Mouse (Mus musculus): ENCODE measurements around the gene Ube4a. TPM values are rescaled to one million over a fixed set of nuclear protein-coding genes. Genes with fewer than 3 reads are reported as not detected.
"Not testable (repeated sequence)": the region's sequence is repeated elsewhere in the genome, so short reads cannot be mapped to it uniquely, and the experiment has no call there.

Ube4a gene
- polyA plus RNA-seq, 1 experiment from 2014 or later, result 26.3 TPM

DNA sequence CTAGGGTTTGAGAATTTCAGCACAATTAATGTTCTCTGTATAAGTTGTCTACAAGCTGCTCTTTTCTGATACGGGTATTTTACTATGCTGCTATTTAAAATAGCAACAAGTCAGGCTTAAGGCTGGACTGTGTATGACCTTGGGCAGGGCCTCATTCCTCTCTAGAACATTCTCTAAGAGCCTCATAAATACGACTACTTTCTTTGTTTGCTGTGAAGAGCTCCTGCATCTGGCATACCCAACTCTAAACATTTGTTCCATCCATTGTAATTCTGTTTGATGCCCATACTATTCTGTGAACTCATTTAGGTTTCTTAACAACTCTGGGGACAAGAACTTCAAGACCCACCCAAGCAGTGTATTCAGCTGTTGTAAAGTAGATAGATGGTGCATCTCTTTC, 17.6 kb upstream of the Ube4a start:
- no peak overlapping the region for H3K4me3 ChIP-seq (ENCODE audit: low read length)
- no peak overlapping the region for H3K4me2 ChIP-seq (ENCODE audit: low read depth, low read length)
- no peaks in the 10 kb centered on the region for H3K27me3 ChIP-seq (ENCODE audit: control insufficient read depth, insufficient read depth, low read depth, low read length)
- no peaks in the 10 kb centered on the region for H3K36me3 ChIP-seq (ENCODE audit: control insufficient read depth, insufficient read depth, low read length)
- H3K27ac ChIP-seq (ENCODE audit: low read length), result no peak overlapping the region
- H3K9me3 ChIP-seq (ENCODE audit: control insufficient read depth, low read length), result no peaks in the 10 kb centered on the region
- no peaks in the 10 kb centered on the region for H3K4me1 ChIP-seq (replicated peaks; ENCODE audit: control insufficient read depth, insufficient read depth, low read length)
- no peak for ATAC-seq (ENCODE audit: low read depth)
- WGBS, result 65% methylated on average over 2 of the region's 2 CpGs
- H3K9ac ChIP-seq (ENCODE audit: low read length), result no peak overlapping the region

- Histone ChIP-seq H3K27ac (ENCODE audit: low read length) (no peak overlapping the region), H3K4me2 (ENCODE audit: low read depth, low read length) (no peak overlapping the region), H3K9ac (ENCODE audit: low read length) (no peak overlapping the region), H3K27me3 (ENCODE audit: control insufficient read depth, insufficient read depth, low read depth, low read length) (no peaks in the 10 kb centered on the region), H3K9me3 (ENCODE audit: control insufficient read depth, low read length) (no peaks in the 10 kb centered on the region), H3K36me3 (ENCODE audit: control insufficient read depth, insufficient read depth, low read length) (no peaks in the 10 kb centered on the region), H3K4me1 (replicated peaks; ENCODE audit: control insufficient read depth, insufficient read depth, low read length) (no peaks in the 10 kb centered on the region), H3K4me3 (ENCODE audit: low read length) (no peak overlapping the region)
- ATAC-seq (ENCODE audit: low read depth), result no peak
- 71% methylated on average over 3 of the region's 3 CpGs for WGBS
Measured at GRCm38 (mm10) chr9:44982531-44982930, 17.1 kb upstream of the Ube4a start.

GRCm38 (mm10) chr9:44982081-44982480, 16.7 kb upstream of the Ube4a start:
- WGBS, result 80% methylated on average over 8 of the region's 8 CpGs
- H3K9me3 ChIP-seq (ENCODE audit: control insufficient read depth, low read length), result no peaks in the 10 kb centered on the region
- H3K9ac ChIP-seq (ENCODE audit: low read length), result no peak overlapping the region
- no peaks in the 10 kb centered on the region for H3K4me1 ChIP-seq (replicated peaks; ENCODE audit: control insufficient read depth, insufficient read depth, low read length)
- H3K4me2 ChIP-seq (ENCODE audit: low read depth, low read length), result no peak overlapping the region
- ATAC-seq (ENCODE audit: low read depth), result no peak
- H3K4me3 ChIP-seq (ENCODE audit: low read length), result no peak overlapping the region
- no peaks in the 10 kb centered on the region for H3K27me3 ChIP-seq (ENCODE audit: control insufficient read depth, insufficient read depth, low read depth, low read length)
- no peak overlapping the region for H3K27ac ChIP-seq (ENCODE audit: low read length)
- H3K36me3 ChIP-seq (ENCODE audit: control insufficient read depth, insufficient read depth, low read length), result no peaks in the 10 kb centered on the region

DNA sequence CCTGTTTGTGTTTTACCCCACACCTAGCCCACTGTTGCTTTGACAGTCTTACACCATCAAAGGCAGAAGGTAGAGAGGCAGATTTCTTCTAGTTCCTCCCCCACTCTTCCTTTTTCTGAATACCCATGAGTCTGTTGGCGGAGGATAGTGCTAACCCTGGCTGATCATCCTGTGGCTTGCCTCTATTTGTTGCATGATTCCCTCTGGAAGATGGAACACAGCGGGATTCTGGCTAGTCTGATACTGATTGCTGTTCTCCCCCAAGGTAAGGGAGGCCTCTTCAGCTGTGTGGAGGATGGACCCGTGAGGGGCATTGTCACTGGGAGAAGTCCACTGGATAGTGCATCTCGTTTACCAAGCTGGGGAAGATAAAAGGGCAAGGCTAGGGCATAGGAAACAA, 16.3 kb upstream of the Ube4a start, which contains the start of gene Cd3d:
Cd3d (plus strand) TSS at position 111 of the 400 bp plus-strand sequence.
- WGBS, result 77% methylated on average over 4 of the region's 4 CpGs
- H3K4me2 ChIP-seq (ENCODE audit: low read depth, low read length), result no peak within 1 kb of the TSS
- H3K27ac ChIP-seq (ENCODE audit: low read length), result no peak within 1 kb of the TSS
- no peak for ATAC-seq (ENCODE audit: low read depth)
- no peaks in the 10 kb centered on the region for H3K4me1 ChIP-seq (replicated peaks; ENCODE audit: control insufficient read depth, insufficient read depth, low read length)
- no peak within 1 kb of the TSS for H3K9ac ChIP-seq (ENCODE audit: low read length)
- no peaks in the 10 kb centered on the region for H3K27me3 ChIP-seq (ENCODE audit: control insufficient read depth, insufficient read depth, low read depth, low read length)
- H3K4me3 ChIP-seq (ENCODE audit: low read length), result no peak within 1 kb of the TSS
- no peaks in the 10 kb centered on the region for H3K9me3 ChIP-seq (ENCODE audit: control insufficient read depth, low read length)
- no peaks in the 10 kb centered on the region for H3K36me3 ChIP-seq (ENCODE audit: control insufficient read depth, insufficient read depth, low read length)

GRCm38 (mm10) chr9:44981104-44981503, 15.7 kb upstream of the Ube4a start:
- Histone ChIP-seq H3K27ac (ENCODE audit: low read length) (no peak overlapping the region), H3K36me3 (ENCODE audit: control insufficient read depth, insufficient read depth, low read length) (no peaks in the 10 kb centered on the region), H3K4me2 (ENCODE audit: low read depth, low read length) (no peak overlapping the region), H3K4me3 (ENCODE audit: low read length) (no peak overlapping the region), H3K27me3 (ENCODE audit: control insufficient read depth, insufficient read depth, low read depth, low read length) (no peaks in the 10 kb centered on the region), H3K9me3 (ENCODE audit: control insufficient read depth, low read length) (no peaks in the 10 kb centered on the region), H3K9ac (ENCODE audit: low read length) (no peak overlapping the region), H3K4me1 (replicated peaks; ENCODE audit: control insufficient read depth, insufficient read depth, low read length) (no peaks in the 10 kb centered on the region)
- no peak for ATAC-seq (ENCODE audit: low read depth)
- WGBS, result 88% methylated on average over 2 of the region's 2 CpGs

DNA sequence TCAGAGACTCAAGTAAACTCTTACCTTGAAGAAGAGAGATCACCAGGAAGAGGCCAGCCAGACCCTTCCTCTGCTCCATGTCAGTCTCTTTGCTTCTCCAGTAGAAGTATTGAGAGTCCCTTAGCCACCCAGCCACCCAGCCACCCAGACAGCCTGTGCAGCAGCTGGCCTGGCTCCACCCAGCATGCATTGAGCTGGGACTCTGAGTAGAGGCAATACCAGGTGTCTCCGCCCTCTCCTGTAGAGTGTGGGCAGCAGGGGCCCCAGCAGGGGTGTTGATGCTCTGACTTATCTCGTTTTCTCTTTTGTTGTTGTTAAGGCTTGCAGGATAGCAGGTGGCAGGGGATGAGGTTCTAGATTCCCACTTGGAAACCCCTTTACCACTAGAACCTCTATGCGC, 14.8 kb upstream of the Ube4a start, which contains the start of gene Cd3g:
Cd3g (minus strand) TSS at position 190 of the 400 bp plus-strand sequence.
- Histone ChIP-seq H3K4me3 (ENCODE audit: low read length) (no peak within 1 kb of the TSS), H3K9me3 (ENCODE audit: control insufficient read depth, low read length) (no peaks in the 10 kb centered on the region), H3K27me3 (ENCODE audit: control insufficient read depth, insufficient read depth, low read depth, low read length) (no peaks in the 10 kb centered on the region), H3K27ac (ENCODE audit: low read length) (no peak within 1 kb of the TSS), H3K4me1 (replicated peaks; ENCODE audit: control insufficient read depth, insufficient read depth, low read length) (no peaks in the 10 kb centered on the region), H3K4me2 (ENCODE audit: low read depth, low read length) (no peak within 1 kb of the TSS), H3K9ac (ENCODE audit: low read length) (no peak within 1 kb of the TSS), H3K36me3 (ENCODE audit: control insufficient read depth, insufficient read depth, low read length) (no peaks in the 10 kb centered on the region)
- 67% methylated on average over 3 of the region's 3 CpGs for WGBS
- no peak for ATAC-seq (ENCODE audit: low read depth)

GRCm38 (mm10) chr9:44979806-44980205, 14.4 kb upstream of the Ube4a start:
- H3K27ac ChIP-seq (ENCODE audit: low read length), result no peak overlapping the region
- 71% methylated on average over 7 of the region's 7 CpGs for WGBS

GRCm38 (mm10) chr9:44977813-44978212, 12.4 kb upstream of the Ube4a start:
- H3K4me2 ChIP-seq (ENCODE audit: low read depth, low read length), result no peak overlapping the region
- H3K27ac ChIP-seq (ENCODE audit: low read length), result no peak overlapping the region
- no peak overlapping the region for H3K4me3 ChIP-seq (ENCODE audit: low read length)
- no peaks in the 10 kb centered on the region for H3K9me3 ChIP-seq (ENCODE audit: control insufficient read depth, low read length)
- WGBS, result 48% methylated on average over 6 of the region's 6 CpGs
- no peaks in the 10 kb centered on the region for H3K4me1 ChIP-seq (replicated peaks; ENCODE audit: control insufficient read depth, insufficient read depth, low read length)
- no peak overlapping the region for H3K9ac ChIP-seq (ENCODE audit: low read length)
- H3K27me3 ChIP-seq (ENCODE audit: control insufficient read depth, insufficient read depth, low read depth, low read length), result no peaks in the 10 kb centered on the region
- no peaks in the 10 kb centered on the region for H3K36me3 ChIP-seq (ENCODE audit: control insufficient read depth, insufficient read depth, low read length)
- ATAC-seq (ENCODE audit: low read depth), result no peak

More at GRCm38 (mm10) chr9:44979806-44980205, 14.4 kb upstream of the Ube4a start:
- no peaks in the 10 kb centered on the region for H3K36me3 ChIP-seq (ENCODE audit: control insufficient read depth, insufficient read depth, low read length)
- H3K27me3 ChIP-seq (ENCODE audit: control insufficient read depth, insufficient read depth, low read depth, low read length), result no peaks in the 10 kb centered on the region
- no peak for ATAC-seq (ENCODE audit: low read depth)
- H3K4me3 ChIP-seq (ENCODE audit: low read length), result no peak overlapping the region
- H3K4me1 ChIP-seq (replicated peaks; ENCODE audit: control insufficient read depth, insufficient read depth, low read length), result no peaks in the 10 kb centered on the region
- no peak overlapping the region for H3K4me2 ChIP-seq (ENCODE audit: low read depth, low read length)
- no peak overlapping the region for H3K9ac ChIP-seq (ENCODE audit: low read length)
- H3K9me3 ChIP-seq (ENCODE audit: control insufficient read depth, low read length), result no peaks in the 10 kb centered on the region

- no peak for ATAC-seq (ENCODE audit: low read depth)
- no peaks in the 10 kb centered on the region for H3K36me3 ChIP-seq (ENCODE audit: control insufficient read depth, insufficient read depth, low read length)
- H3K4me1 ChIP-seq (replicated peaks; ENCODE audit: control insufficient read depth, insufficient read depth, low read length), result peaks cover 9% of the 10 kb centered on the region
- no peak overlapping the region for H3K4me3 ChIP-seq (ENCODE audit: low read length)
- no peak overlapping the region for H3K27ac ChIP-seq (ENCODE audit: low read length)
- no peak overlapping the region for H3K9ac ChIP-seq (ENCODE audit: low read length)
- no peaks in the 10 kb centered on the region for H3K27me3 ChIP-seq (ENCODE audit: control insufficient read depth, insufficient read depth, low read depth, low read length)
- no peaks in the 10 kb centered on the region for H3K9me3 ChIP-seq (ENCODE audit: control insufficient read depth, low read length)
- H3K4me2 ChIP-seq (ENCODE audit: low read depth, low read length), result no peak overlapping the region
- WGBS, result 50% methylated on average over 1 of the region's 1 CpGs
Measured at GRCm38 (mm10) chr9:44969450-44969849, 4.0 kb upstream of the Ube4a start.

DNA sequence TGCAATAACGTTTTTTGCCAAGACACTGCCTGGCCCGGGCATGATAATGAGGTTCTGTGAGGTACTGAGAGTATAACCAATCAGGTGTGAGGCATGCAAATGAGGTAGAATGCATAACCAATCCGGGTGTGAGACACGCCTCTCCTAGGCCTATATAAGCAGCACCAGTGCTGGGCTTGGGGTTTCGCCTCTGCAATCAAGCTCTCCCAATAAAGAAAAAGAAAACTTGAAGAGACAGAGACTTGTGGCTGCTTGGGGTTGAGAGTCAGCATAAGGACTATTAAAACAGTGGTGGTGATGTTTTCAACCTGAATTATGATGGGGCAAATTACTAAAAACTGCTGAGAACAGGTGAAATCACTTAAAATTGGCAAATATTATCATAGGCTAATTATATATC, 2.4 kb upstream of the Ube4a start:
- 77% methylated on average over 5 of the region's 5 CpGs for WGBS
- not testable (repeated sequence) for H3K27ac ChIP-seq (ENCODE audit: low read length); ATAC-seq (ENCODE audit: low read depth); H3K27me3 ChIP-seq (ENCODE audit: control insufficient read depth, insufficient read depth, low read depth, low read length); H3K4me2 ChIP-seq (ENCODE audit: low read depth, low read length); H3K4me3 ChIP-seq (ENCODE audit: low read length); H3K9me3 ChIP-seq (ENCODE audit: control insufficient read depth, low read length); H3K9ac ChIP-seq (ENCODE audit: low read length); H3K36me3 ChIP-seq (ENCODE audit: control insufficient read depth, insufficient read depth, low read length)
- H3K4me1 ChIP-seq (replicated peaks; ENCODE audit: control insufficient read depth, insufficient read depth, low read length), result peaks cover 13% of the 10 kb centered on the region
